Mouse (Mus musculus) testis, adult 2 months (tissue): ENCODE results near the gene Mecr.

ENCODE experiments used
- CTCF ChIP-seq: fragments of 200-500 bp; IDR thresholded peaks from 2 replicates; pipeline ENCODE4 v1.5.1; 2012; ENCODE audit warnings: low read depth, mild to moderate bottlenecking, inconsistent platforms, low read length, moderate library complexity; ENCODE audit not compliant: control insufficient read depth, insufficient read depth, insufficient replicate concordance
- POLR2A ChIP-seq: fragments of 200-500 bp; IDR thresholded peaks from 2 replicates; pipeline ENCODE4 v1.6.1; 2012; ENCODE audit warnings: low read depth, mild to moderate bottlenecking, inconsistent platforms, low read length, moderate library complexity; ENCODE audit not compliant: control insufficient read depth

- peak; percentile 88; the same call in 1 of the 2 replicates for TF ChIP-seq CTCF
- TF ChIP-seq POLR2A: no peak
Measured at GRCm38 (mm10) chr4:131860492-131861340, 17.4 kb downstream of the Mecr start.
